Mouse (Mus musculus) liver, embryonic 15.5 days (tissue): ENCODE data around the gene Pex7. TPM values are rescaled to one million over a fixed set of nuclear protein-coding genes. Genes with fewer than 3 reads are reported as not detected.
A peak's percentile ranks its signal among the peaks of the same experiment; 100 is the strongest.

Source experiments
- ATAC-seq: fragments of 200-750 bp; cut with Nextera tagmentation; 2 replicates; pipeline ENCODE4 v1.8.0; 2017; ENCODE audit warnings: moderate number of reproducible peaks, mild to moderate bottlenecking, moderate library complexity; ENCODE audit not compliant: insufficient read depth
- H3K27ac ChIP-seq: fragments of 300-500 bp; sonication (generic); replicated peaks from 2 replicates; pipeline ENCODE4 v1.5.1; 2015; ENCODE audit warnings: mild to moderate bottlenecking, inconsistent platforms
- H3K27me3 ChIP-seq: fragments of 300-500 bp; sonication (generic); 2 replicates; pipeline ENCODE4 v1.6.1; 2015; ENCODE audit warnings: mild to moderate bottlenecking, inconsistent platforms
- H3K36me3 ChIP-seq: fragments of 300-500 bp; sonication (generic); replicated peaks from 2 replicates; pipeline ENCODE4 v1.6.1; 2015; ENCODE audit warnings: moderate library complexity, mild to moderate bottlenecking, inconsistent platforms
- H3K4me1 ChIP-seq: fragments of 300-500 bp; sonication (generic); replicated peaks from 2 replicates; pipeline ENCODE4 v1.6.1; 2015; ENCODE audit warnings: inconsistent platforms
- H3K4me2 ChIP-seq: fragments of 300-500 bp; sonication (generic); 2 replicates; pipeline ENCODE4 v1.6.1; 2015; ENCODE audit warnings: moderate library complexity, mild to moderate bottlenecking, inconsistent platforms
- H3K4me3 ChIP-seq: fragments of 300-500 bp; sonication (generic); replicated peaks from 2 replicates; pipeline ENCODE4 v1.5.1; 2015; ENCODE audit warnings: mild to moderate bottlenecking, inconsistent platforms
- H3K9ac ChIP-seq: fragments of 300-500 bp; sonication (generic); 2 replicates; pipeline ENCODE4 v1.6.1; 2015; ENCODE audit warnings: moderate library complexity, mild to moderate bottlenecking, inconsistent platforms
- H3K9me3 ChIP-seq: fragments of 300-500 bp; sonication (generic); replicated peaks from 2 replicates; pipeline ENCODE4 v1.6.1; 2016; ENCODE audit warnings: inconsistent platforms
- WGBS: fragments of 180-500 bp; shearing (Covaris S2); methylation state at CpG from one replicate; pipeline ENCODE4 v1.1.7; 2015; ENCODE audit warnings: mixed read lengths; ENCODE audit not compliant: insufficient replicate concordance; 5-methylcytosine and 5-hydroxymethylcytosine counted together
- polyA plus RNA-seq: library from polyadenylated mRNA; unstranded; fragments of >200 nt; fragmentation: Nextera tagmentation; extraction: Ambion mirVana; gene quantifications from 2 replicates; pipeline ENCODE4 v1.2.1, GENCODE M21; 2015

Gene Pex7
- polyA plus RNA-seq, 1 experiment from 2014 or later = 28.9 TPM

DNA sequence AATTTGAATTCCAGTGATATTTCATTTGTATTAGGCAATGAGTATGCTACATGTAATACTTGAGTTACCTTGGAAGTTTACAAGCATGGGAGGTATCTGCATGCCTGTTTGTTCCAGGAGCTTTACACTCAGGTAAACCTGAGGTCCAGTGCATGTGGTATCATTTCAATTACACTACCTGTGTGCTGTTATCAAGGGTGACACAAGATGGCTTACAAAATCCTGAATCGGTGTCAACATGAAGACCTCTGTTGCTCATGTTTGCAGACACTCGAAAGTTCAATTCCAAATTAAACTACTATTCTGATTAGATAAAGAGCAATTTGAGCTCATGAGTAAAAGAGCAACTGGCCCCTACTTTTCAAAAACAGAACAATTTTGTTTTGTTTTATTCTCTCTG lies 3.0 kb upstream of the Pex7 start:
- Histone ChIP-seq H3K4me1 (peaks cover 9% of the 10 kb centered on the region; the same call in 1 of the 2 replicates), H3K4me2 (no peak overlapping the region), H3K27ac (no peak overlapping the region), H3K27me3 (no peaks in the 10 kb centered on the region), H3K9me3 (no peaks in the 10 kb centered on the region), H3K4me3 (no peak overlapping the region), H3K9ac (no peak overlapping the region), H3K36me3 (no peaks in the 10 kb centered on the region)
- ATAC-seq = no peak
- 72% methylated on average over 2 of the region's 2 CpGs for WGBS

DNA sequence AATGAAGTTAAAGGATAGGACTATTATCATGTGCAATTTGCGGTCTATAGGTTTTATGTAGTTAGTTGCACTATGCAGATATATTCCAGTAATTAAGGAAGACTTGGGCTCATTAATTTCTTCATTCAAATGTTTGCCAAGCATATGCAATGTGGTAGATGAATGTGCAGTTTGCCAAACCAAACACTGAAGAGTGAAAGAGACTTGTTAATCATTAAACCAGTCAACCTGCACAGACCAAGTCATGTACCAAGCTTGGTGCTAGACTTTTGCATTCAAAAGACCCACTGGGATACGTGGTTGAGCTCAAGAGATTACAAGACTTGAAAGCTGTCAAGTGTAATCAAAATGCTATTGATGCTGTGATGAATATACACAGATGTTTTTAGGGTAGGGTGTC lies 587 bp upstream of the Pex7 start:
- 55% methylated on average over 2 of the region's 2 CpGs for WGBS

DNA sequence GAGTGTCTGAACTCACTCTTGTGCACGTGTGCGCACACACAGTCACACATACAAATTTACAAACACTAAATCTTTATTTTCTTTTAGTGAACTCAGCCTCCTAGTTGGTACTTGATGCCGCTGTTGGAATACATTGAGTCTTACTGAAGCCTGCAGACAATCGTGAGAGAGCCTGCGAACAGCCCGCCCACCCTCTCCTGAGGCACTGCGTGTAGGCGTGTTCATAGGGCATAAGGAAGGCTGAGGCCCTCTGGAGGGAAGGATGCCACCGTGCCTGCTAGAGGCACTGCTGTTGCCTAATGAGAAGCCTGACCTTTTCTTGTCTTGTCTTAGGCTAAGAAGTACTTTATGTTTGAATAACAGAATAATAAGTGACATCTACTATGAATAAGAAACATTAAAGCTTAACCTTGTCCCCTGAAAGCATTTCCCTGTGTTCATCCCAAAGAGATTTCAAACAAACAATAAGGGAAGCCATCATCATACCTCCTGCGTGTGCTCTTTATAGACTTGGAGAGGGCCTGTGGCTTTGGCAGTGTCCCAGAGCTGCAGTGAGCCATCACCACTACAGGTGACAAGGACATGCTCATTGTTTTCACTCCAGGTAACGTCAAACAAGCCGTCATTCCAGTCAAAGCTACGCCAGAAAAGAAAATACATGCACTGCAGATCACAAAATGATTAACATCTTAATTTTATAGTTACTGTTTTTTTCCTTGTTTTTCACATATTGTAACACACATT lies 3.2 kb downstream of the Pex7 start:
- ATAC-seq = no peak
- 74% methylated on average over 13 of the region's 13 CpGs for WGBS
- Histone ChIP-seq H3K4me3 (no peak overlapping the region), H3K9me3 (no peaks in the 10 kb centered on the region), H3K4me2 (no peak overlapping the region), H3K27ac (no peak overlapping the region), H3K36me3 (0 out of 2 replicates have a peak, but pooled peaks cover 3% of the 10 kb centered on the region), H3K9ac (no peak overlapping the region), H3K27me3 (no peaks in the 10 kb centered on the region), H3K4me1 (peaks cover 9% of the 10 kb centered on the region; the same call in 1 of the 2 replicates)

More for the DNA sequence above, 587 bp upstream of the Pex7 start:
- no peaks in the 10 kb centered on the region for H3K27me3 ChIP-seq
- no peak for ATAC-seq
- peak overlapping the region; percentile 62; the same call in 1 of the 2 replicates for H3K4me2 ChIP-seq
- peaks cover 9% of the 10 kb centered on the region; the same call in 1 of the 2 replicates for H3K4me1 ChIP-seq
- H3K27ac ChIP-seq = peak overlapping the region; percentile 88
- H3K9me3 ChIP-seq = no peaks in the 10 kb centered on the region
- no peaks in the 10 kb centered on the region for H3K36me3 ChIP-seq
- no peak overlapping the region for H3K9ac ChIP-seq
- H3K4me3 ChIP-seq = peak overlapping the region; percentile 85

DNA sequence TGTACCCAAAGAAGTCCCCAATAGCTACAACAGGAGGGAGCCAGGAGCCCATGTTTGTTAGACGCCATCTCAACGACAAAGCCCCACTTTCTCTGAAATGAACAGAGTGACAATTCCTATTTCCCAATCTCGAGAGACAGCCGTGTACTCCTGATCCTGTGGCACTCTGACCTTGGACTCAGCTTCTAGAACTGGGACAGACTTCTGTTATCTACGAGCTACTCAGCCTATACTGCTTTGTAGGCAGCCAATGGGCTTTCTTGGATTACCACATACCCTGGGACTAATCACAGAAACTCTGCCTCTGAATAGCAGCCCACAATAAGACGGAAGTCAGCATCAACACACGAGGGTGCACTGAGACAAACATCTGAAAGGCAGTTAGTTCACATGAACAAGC lies 5.5 kb downstream of the Pex7 start:
- Histone ChIP-seq H3K9me3 (no peaks in the 10 kb centered on the region), H3K4me2 (no peak overlapping the region), H3K27me3 (no peaks in the 10 kb centered on the region), H3K27ac (no peak overlapping the region), H3K4me1 (peaks cover 6% of the 10 kb centered on the region; the same call in 1 of the 2 replicates), H3K36me3 (0 out of 2 replicates have a peak, but pooled peaks cover 3% of the 10 kb centered on the region), H3K4me3 (no peak overlapping the region), H3K9ac (no peak overlapping the region)
- WGBS = 59% methylated on average over 7 of the region's 7 CpGs
- no peak; the same call in 1 of the 2 replicates for ATAC-seq

DNA sequence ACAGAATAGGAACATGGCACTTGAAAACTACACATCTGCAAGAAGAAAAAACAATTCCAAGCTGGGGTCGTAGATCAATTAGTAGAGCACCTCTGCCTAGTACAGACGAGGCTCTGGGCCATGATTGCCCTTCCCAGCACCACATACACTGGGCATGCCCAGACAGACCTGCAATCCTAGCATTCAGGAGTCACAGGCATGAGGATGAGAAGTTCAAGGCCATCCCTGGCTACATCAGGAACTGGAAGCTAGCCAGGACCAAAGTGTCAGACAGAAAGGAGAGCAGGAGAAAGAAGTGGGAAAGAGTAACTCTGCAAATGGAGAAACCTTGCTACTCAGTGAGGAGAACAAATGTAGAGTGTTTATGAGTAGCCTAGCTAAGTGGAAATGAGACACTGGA lies 7.3 kb downstream of the Pex7 start:
- 60% methylated on average over 2 of the region's 2 CpGs for WGBS
- H3K27me3 ChIP-seq = no peaks in the 10 kb centered on the region
- no peak overlapping the region for H3K4me2 ChIP-seq

DNA sequence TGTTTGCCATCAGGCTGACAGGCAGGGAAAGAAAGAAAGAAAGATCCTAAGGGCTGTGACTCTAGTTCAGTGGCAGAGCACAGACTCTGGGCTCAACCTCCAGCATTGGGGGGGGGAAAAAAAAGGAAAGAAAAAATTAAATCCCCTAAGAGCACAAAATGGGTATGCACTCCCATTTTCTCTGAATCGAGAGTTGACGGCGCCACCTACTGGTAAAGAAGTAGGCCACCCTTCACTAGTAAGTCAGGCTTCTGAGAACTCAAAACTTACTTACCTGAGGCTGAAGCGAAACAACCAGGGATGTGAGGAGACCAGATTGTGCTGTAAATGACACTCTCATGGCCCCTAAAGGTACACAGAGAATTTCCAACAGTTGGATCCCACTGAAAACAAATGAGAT lies 13.5 kb downstream of the Pex7 start:
- Histone ChIP-seq H3K9ac (no peak overlapping the region), H3K9me3 (no peaks in the 10 kb centered on the region), H3K36me3 (no peaks in the 10 kb centered on the region), H3K27ac (no peak overlapping the region), H3K4me3 (no peak overlapping the region), H3K4me1 (no peaks in the 10 kb centered on the region), H3K27me3 (no peaks in the 10 kb centered on the region), H3K4me2 (no peak overlapping the region)
- ATAC-seq = no peak
- WGBS = 9% methylated on average over 4 of the region's 4 CpGs

More for the DNA sequence above, 7.3 kb downstream of the Pex7 start:
- H3K4me3 ChIP-seq = no peak overlapping the region
- H3K9ac ChIP-seq = no peak overlapping the region
- H3K9me3 ChIP-seq = no peaks in the 10 kb centered on the region
- H3K36me3 ChIP-seq = 0 out of 2 replicates have a peak, but pooled peaks cover 3% of the 10 kb centered on the region
- no peak overlapping the region for H3K27ac ChIP-seq
- H3K4me1 ChIP-seq = no peaks in the 10 kb centered on the region
- ATAC-seq = no peak

DNA sequence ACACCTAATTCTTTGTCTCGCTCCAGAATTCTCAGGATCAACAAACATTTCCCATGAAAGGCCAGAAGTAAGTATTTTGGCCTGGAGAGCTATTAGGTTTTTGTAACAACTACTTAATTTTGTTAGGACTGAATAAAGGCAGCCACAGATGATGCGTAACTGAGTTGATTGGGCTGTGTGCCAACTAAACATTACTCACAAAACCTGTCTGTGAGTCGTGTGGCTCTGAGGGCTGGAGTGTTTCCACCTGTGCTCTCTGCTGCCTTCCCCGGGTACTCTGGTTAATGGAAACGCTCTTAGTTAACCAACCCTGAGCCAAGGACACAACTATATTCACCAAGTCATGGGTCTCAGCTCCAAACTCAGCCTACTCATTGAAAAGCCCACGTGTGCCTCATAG lies 14.3 kb downstream of the Pex7 start:
- WGBS = 73% methylated on average over 6 of the region's 6 CpGs
- no peaks in the 10 kb centered on the region for H3K9me3 ChIP-seq
- H3K36me3 ChIP-seq = no peaks in the 10 kb centered on the region
- no peak overlapping the region for H3K27ac ChIP-seq
- H3K4me3 ChIP-seq = no peak overlapping the region
- no peaks in the 10 kb centered on the region for H3K4me1 ChIP-seq
- ATAC-seq = no peak
- H3K4me2 ChIP-seq = no peak overlapping the region
- no peaks in the 10 kb centered on the region for H3K27me3 ChIP-seq
- H3K9ac ChIP-seq = no peak overlapping the region

DNA sequence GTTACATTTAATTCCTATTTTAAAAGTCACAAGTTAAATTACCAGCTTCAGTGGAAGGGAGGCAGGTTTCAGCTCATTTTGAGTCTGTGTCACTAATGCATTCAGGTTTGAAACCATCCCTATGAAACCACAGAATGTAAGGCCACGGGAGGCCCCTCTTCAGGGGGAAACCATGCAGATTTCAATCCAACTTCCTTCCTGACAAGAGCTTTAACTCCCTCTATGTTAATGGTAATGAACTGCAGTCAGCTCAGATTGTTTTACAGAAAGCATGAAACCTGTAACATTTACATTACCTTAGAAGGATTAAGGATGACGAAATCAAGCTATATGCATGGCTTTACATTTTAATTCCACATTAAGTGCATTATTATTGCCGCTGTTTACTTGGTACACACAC lies 15.8 kb downstream of the Pex7 start:
- 39% methylated on average over 3 of the region's 3 CpGs for WGBS
- H3K27ac ChIP-seq = no peak overlapping the region
- H3K36me3 ChIP-seq = 0 out of 2 replicates have a peak, but pooled peaks cover 3% of the 10 kb centered on the region
- no peaks in the 10 kb centered on the region for H3K27me3 ChIP-seq
- no peak for ATAC-seq
- H3K4me3 ChIP-seq = no peak overlapping the region
- no peak overlapping the region for H3K4me2 ChIP-seq
- H3K4me1 ChIP-seq = no peaks in the 10 kb centered on the region
- H3K9me3 ChIP-seq = no peaks in the 10 kb centered on the region
- no peak overlapping the region for H3K9ac ChIP-seq

DNA sequence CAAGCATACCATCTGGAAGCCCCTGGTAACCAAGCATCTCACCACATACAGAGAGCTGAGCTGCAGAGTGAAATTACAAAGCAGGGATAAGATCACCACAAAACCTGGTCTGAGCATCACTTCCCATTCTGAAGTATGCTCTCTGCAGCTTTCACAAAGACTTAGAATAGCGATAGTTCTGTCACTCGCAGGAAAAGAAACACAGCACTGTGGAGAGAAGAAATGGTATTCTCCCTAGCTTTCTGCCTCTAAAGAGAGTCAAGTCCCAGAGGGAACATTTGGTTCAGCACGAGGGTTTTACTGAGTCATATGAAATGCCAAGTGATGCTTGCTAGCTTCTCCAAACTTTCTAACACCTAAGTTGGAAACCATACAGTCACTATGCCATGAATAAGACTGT lies 17.6 kb downstream of the Pex7 start:
- Histone ChIP-seq H3K27me3 (no peaks in the 10 kb centered on the region), H3K27ac (no peak overlapping the region), H3K36me3 (0 out of 2 replicates have a peak, but pooled peaks cover 4% of the 10 kb centered on the region), H3K9me3 (no peaks in the 10 kb centered on the region), H3K9ac (no peak overlapping the region), H3K4me1 (peaks cover 5% of the 10 kb centered on the region; the same call in 1 of the 2 replicates), H3K4me3 (no peak overlapping the region), H3K4me2 (no peak overlapping the region)
- WGBS = 62% methylated on average over 3 of the region's 3 CpGs
- no peak for ATAC-seq

DNA sequence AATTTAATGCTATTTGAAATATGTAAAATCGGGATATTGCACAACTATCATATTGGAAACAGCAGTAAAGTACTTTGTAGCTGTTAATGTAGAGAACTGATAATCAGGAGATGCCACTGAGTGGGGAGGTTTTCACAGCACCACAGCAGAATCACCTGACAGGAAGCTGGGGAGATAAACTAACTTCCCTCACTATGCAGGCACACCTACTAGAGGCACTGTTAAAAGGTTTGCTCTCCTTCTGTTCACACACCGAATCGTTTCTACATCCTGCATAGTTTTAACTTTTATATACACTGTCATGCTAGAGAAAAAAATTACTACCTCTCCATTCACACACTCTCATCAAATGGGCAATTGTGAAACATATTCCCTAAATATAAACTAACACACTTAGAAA lies 21.2 kb downstream of the Pex7 start:
- no peak overlapping the region for H3K9ac ChIP-seq
- H3K4me3 ChIP-seq = no peak overlapping the region
- H3K4me2 ChIP-seq = no peak overlapping the region
- H3K27ac ChIP-seq = no peak overlapping the region
- peaks cover 5% of the 10 kb centered on the region; the same call in 1 of the 2 replicates for H3K4me1 ChIP-seq
- no peak for ATAC-seq
- 0 out of 2 replicates have a peak, but pooled peaks cover 7% of the 10 kb centered on the region for H3K36me3 ChIP-seq
- WGBS = 16% methylated on average over 3 of the region's 3 CpGs
- H3K9me3 ChIP-seq = no peaks in the 10 kb centered on the region
- H3K27me3 ChIP-seq = no peaks in the 10 kb centered on the region

DNA sequence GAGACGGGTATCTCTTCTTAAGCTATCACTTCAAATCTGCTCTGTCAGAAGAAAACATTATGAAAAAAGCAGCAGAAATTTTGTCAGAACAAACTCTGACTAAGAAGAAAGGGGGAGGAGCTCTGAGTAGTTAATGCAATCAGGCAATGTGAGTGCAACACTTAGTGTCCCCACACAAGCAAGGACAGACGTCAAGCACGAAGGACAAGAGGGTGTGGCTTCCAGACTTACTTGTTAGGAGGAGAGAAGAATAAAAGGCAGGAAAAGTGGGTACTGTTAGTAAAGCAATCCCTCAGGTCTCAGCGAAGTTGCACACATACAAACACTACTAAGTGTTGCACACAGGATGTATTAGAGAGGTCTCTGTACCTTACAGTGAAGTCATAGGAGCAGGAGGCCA lies 23.1 kb downstream of the Pex7 start:
- 0 out of 2 replicates have a peak, but pooled peaks cover 7% of the 10 kb centered on the region for H3K36me3 ChIP-seq
- WGBS = 43% methylated on average over 4 of the region's 4 CpGs
- no peak overlapping the region for H3K9ac ChIP-seq
- peaks cover 5% of the 10 kb centered on the region; the same call in 1 of the 2 replicates for H3K4me1 ChIP-seq
- H3K9me3 ChIP-seq = no peaks in the 10 kb centered on the region
- no peak overlapping the region for H3K4me2 ChIP-seq
- no peak overlapping the region for H3K4me3 ChIP-seq
- H3K27me3 ChIP-seq = no peaks in the 10 kb centered on the region
- no peak overlapping the region for H3K27ac ChIP-seq
- no peak for ATAC-seq
